In genomic region chr1:179552751-179553150, GRCm38 (mm10) we compare ENCODE assay signal across 11 mouse cellular contexts. TPM values are rescaled to one million over a fixed set of nuclear protein-coding genes. Genes with fewer than 3 reads are reported as not detected.
A peak's percentile ranks its signal among the peaks of the same experiment; 100 is the strongest.
DNase-seq lines count a peak whose midpoint lies in the region; ATAC-seq and TF ChIP-seq lines count a peak whose summit lies in the region.
"Had no signal": no experiment of that assay in that cellular context is flagged by ENCODE, and none has a peak within 500 bp of the region (broad histone marks: within the 10 kb centered on the region; RNA-seq: fewer than 3 reads in every experiment).

No protein-coding gene starts in this region.

- H3K9ac ChIP-seq in heart, embryonic 12.5 days: peak overlapping the region; percentile 6; the same call in 1 of the 2 replicates
- no peak overlapping the region for H3K9ac ChIP-seq in heart, postnatal 0 days (replicated peaks; ENCODE audit: low read depth, low read length)
- H3K9ac ChIP-seq: kidney, embryonic 15.5 days; limb, embryonic 13.5 days; neural tube, embryonic 12.5 days had no signal

- no peak for TF ChIP-seq CTCF in heart, postnatal 0 days (IDR thresholded peaks at IDR 0.05; ENCODE audit: low read depth)

- no peak for ATAC-seq in heart, embryonic 12.5 days (ENCODE audit: insufficient number of reproducible peaks, low FRiP score)
- ATAC-seq in heart, postnatal 0 days (ENCODE audit: insufficient read depth, low read depth): no peak

- H3K4me3 ChIP-seq in heart, embryonic 12.5 days: no peak overlapping the region
- H3K4me3 ChIP-seq in heart, postnatal 0 days (ENCODE audit: low read depth, low read length): no peak overlapping the region
- H3K4me3 ChIP-seq in midbrain, embryonic 10.5 days: no peak overlapping the region
- H3K4me3 ChIP-seq: kidney, embryonic 15.5 days; limb, embryonic 13.5 days; neural tube, embryonic 12.5 days had no signal

- H3K27me3 ChIP-seq in heart, embryonic 12.5 days (replicated peaks): no peaks in the 10 kb centered on the region
- no peaks in the 10 kb centered on the region for H3K27me3 ChIP-seq in heart, postnatal 0 days (ENCODE audit: control insufficient read depth, insufficient read depth, low read length)
- no peaks in the 10 kb centered on the region for H3K27me3 ChIP-seq in midbrain, embryonic 10.5 days (ENCODE audit: low read depth, poor library complexity, severe bottlenecking)
- H3K27me3 ChIP-seq: kidney, embryonic 15.5 days; limb, embryonic 13.5 days; neural tube, embryonic 12.5 days had no signal

- H3K9me3 ChIP-seq in heart, embryonic 12.5 days (replicated peaks): no peaks in the 10 kb centered on the region
- H3K9me3 ChIP-seq in heart, postnatal 0 days (replicated peaks; ENCODE audit: control insufficient read depth, low read length): no peaks in the 10 kb centered on the region
- no peaks in the 10 kb centered on the region for H3K9me3 ChIP-seq in midbrain, embryonic 10.5 days (replicated peaks)
- H3K9me3 ChIP-seq: kidney, embryonic 15.5 days; limb, embryonic 13.5 days; neural tube, embryonic 12.5 days had no signal

- H3K27ac ChIP-seq in heart, embryonic 12.5 days (ENCODE audit: poor library complexity, severe bottlenecking): no peak overlapping the region
- peak overlapping the region; percentile 63 for H3K27ac ChIP-seq in heart, postnatal 0 days (ENCODE audit: low read depth)
- H3K27ac ChIP-seq in midbrain, embryonic 10.5 days (replicated peaks): no peak overlapping the region
- H3K27ac ChIP-seq: kidney, embryonic 15.5 days; limb, embryonic 13.5 days; neural tube, embryonic 12.5 days had no signal

- TF ChIP-seq EP300 in heart, postnatal 0 days (IDR thresholded peaks at IDR 0.05; ENCODE audit: low read depth): no peak

- WGBS in heart, embryonic 12.5 days: 53% methylated on average over 7 of the region's 7 CpGs
- 45% methylated on average over 7 of the region's 7 CpGs for WGBS in heart, postnatal 0 days
- WGBS in midbrain, embryonic 10.5 days: 44% methylated on average over 7 of the region's 7 CpGs

- DNase-seq in heart, adult 8-10 months (ENCODE audit: low spot score): no peak
- DNase-seq in R1 (ENCODE audit: low read depth, low spot score): peak; percentile 56
- no peak for DNase-seq in heart, postnatal 0 days (ENCODE audit: low spot score)
- DNase-seq in lung, postnatal 25 days (ENCODE audit: low spot score): peak; percentile 50
- no peak for DNase-seq in left cerebral cortex, adult 11 months (ENCODE audit: low spot score)
- no peak for DNase-seq in midbrain, embryonic 10.5 days (ENCODE audit: low spot score)
- DNase-seq: right cerebral cortex, postnatal 25 days had no signal

- peaks cover 30% of the 10 kb centered on the region for H3K4me1 ChIP-seq in heart, embryonic 12.5 days (replicated peaks)
- H3K4me1 ChIP-seq in heart, postnatal 0 days (ENCODE audit: control insufficient read depth, insufficient read depth): peaks cover 27% of the 10 kb centered on the region
- H3K4me1 ChIP-seq in midbrain, embryonic 10.5 days: peaks cover 14% of the 10 kb centered on the region

- H3K4me2 ChIP-seq in heart, embryonic 12.5 days: no peak overlapping the region
- no peak overlapping the region for H3K4me2 ChIP-seq in heart, postnatal 0 days (ENCODE audit: low read depth, low read length)
- H3K4me2 ChIP-seq: kidney, embryonic 15.5 days; limb, embryonic 13.5 days; neural tube, embryonic 12.5 days had no signal

- H3K36me3 ChIP-seq in heart, embryonic 12.5 days: no peaks in the 10 kb centered on the region
- H3K36me3 ChIP-seq in heart, postnatal 0 days (replicated peaks; ENCODE audit: control insufficient read depth, insufficient read depth, low read length): no peaks in the 10 kb centered on the region
- no peaks in the 10 kb centered on the region for H3K36me3 ChIP-seq in midbrain, embryonic 10.5 days
- H3K36me3 ChIP-seq: kidney, embryonic 15.5 days; limb, embryonic 13.5 days; neural tube, embryonic 12.5 days had no signal

RNA-seq across cellular contexts. Expression of gene Cnst, which starts 6.6 kb away (rescaled TPM):
- 20.5 and 22.2 TPM in 2 replicates for polyA plus RNA-seq in heart, embryonic 12.5 days (2016; fragmentation: Nextera tagmentation; extraction: Ambion mirVana)
- 10 to 100 TPM; 44.7 to 54.0 (median 46.4) TPM for total RNA-seq in heart, adult 8-10 months (2022)
- total RNA-seq in heart, postnatal 0 days (2014; rRNA removed; ENCODE audit: low replicate concordance): 21.4 and 33.7 TPM in 2 replicates
- polyA plus RNA-seq in heart, postnatal 0 days (2015; fragmentation: Nextera tagmentation; extraction: Ambion mirVana): 19.6 and 21.5 TPM in 2 replicates
- polyA plus RNA-seq in midbrain, embryonic 10.5 days (2016; fragmentation: Nextera tagmentation; extraction: Ambion mirVana): 19.7 and 23.5 TPM in 2 replicates

RNA-seq across cellular contexts. Expression of gene Tfb2m, which starts 6.7 kb away (rescaled TPM):
- polyA plus RNA-seq in heart, embryonic 12.5 days (2016; fragmentation: Nextera tagmentation; extraction: Ambion mirVana): 25.6 and 26.1 TPM in 2 replicates
- 10 to 100 TPM; 65.3 to 73.3 (median 69.0) TPM for total RNA-seq in heart, adult 8-10 months (2022)
- 15.9 and 20.4 TPM in 2 replicates for total RNA-seq in heart, postnatal 0 days (2014; rRNA removed; ENCODE audit: low replicate concordance)
- polyA plus RNA-seq in heart, postnatal 0 days (2015; fragmentation: Nextera tagmentation; extraction: Ambion mirVana): 34.7 and 37.3 TPM in 2 replicates
- polyA plus RNA-seq in midbrain, embryonic 10.5 days (2016; fragmentation: Nextera tagmentation; extraction: Ambion mirVana): 25.5 and 25.7 TPM in 2 replicates

RNA-seq across cellular contexts. Expression of gene Smyd3, which starts 34.9 kb away (rescaled TPM):
- 11.5 and 12.2 TPM in 2 replicates for polyA plus RNA-seq in heart, embryonic 12.5 days (2016; fragmentation: Nextera tagmentation; extraction: Ambion mirVana)
- 1 to 10 TPM; 7.0 to 8.3 (median 7.8) TPM for total RNA-seq in heart, adult 8-10 months (2022)
- 6.2 and 11.6 TPM in 2 replicates for total RNA-seq in heart, postnatal 0 days (2014; rRNA removed; ENCODE audit: low replicate concordance)
- polyA plus RNA-seq in heart, postnatal 0 days (2015; fragmentation: Nextera tagmentation; extraction: Ambion mirVana): 6.4 and 7.0 TPM in 2 replicates
- 11.7 and 15.3 TPM in 2 replicates for polyA plus RNA-seq in midbrain, embryonic 10.5 days (2016; fragmentation: Nextera tagmentation; extraction: Ambion mirVana)

Comparison
In these comparisons a context has a peak if more than half of its experiments do, and no peak if none do; other contexts are left out.
1. DNase-seq: peak in R1 (single experiment) and lung, postnatal 25 days (single experiment); none in heart, adult 8-10 months (single experiment), heart, postnatal 0 days (single experiment), left cerebral cortex, adult 11 months (single experiment) and midbrain, embryonic 10.5 days (single experiment).